Mouse (Mus musculus): ENCODE results near the gene 1700010I14Rik.

1700010I14Rik gene

GRCm38 (mm10) chr17:8988119-8988807 lies at the start of gene 1700010I14Rik:
TSS of gene 1700010I14Rik (plus strand) at chr17:8988333.
- DNase-seq (ENCODE audit: low read depth, low spot score) = peak; percentile 86

GRCm38 (mm10) chr17:8951588-8951987 lies 36.5 kb upstream of the 1700010I14Rik start:
- DNase-seq (ENCODE audit: low read depth, low spot score) = no peak

- DNase-seq (ENCODE audit: low read depth, low spot score) = no peak
Observed at GRCm38 (mm10) chr17:8952951-8953350, 35.2 kb upstream of the 1700010I14Rik start.

GRCm38 (mm10) chr17:8958125-8958524 lies 30.0 kb upstream of the 1700010I14Rik start:
- no peak for DNase-seq (ENCODE audit: low read depth, low spot score)

GRCm38 (mm10) chr17:8960386-8960785 lies 27.7 kb upstream of the 1700010I14Rik start:
- no peak for DNase-seq (ENCODE audit: low read depth, low spot score)

- no peak for DNase-seq (ENCODE audit: low read depth, low spot score)
Observed at GRCm38 (mm10) chr17:8961097-8961496, 27.0 kb upstream of the 1700010I14Rik start.

GRCm38 (mm10) chr17:8961644-8962043 lies 26.5 kb upstream of the 1700010I14Rik start:
- DNase-seq (ENCODE audit: low read depth, low spot score) = peak; percentile 9

- no peak for DNase-seq (ENCODE audit: low read depth, low spot score)
Observed at GRCm38 (mm10) chr17:8965177-8965576, 23.0 kb upstream of the 1700010I14Rik start.

GRCm38 (mm10) chr17:8972152-8972854 lies 15.8 kb upstream of the 1700010I14Rik start:
- DNase-seq (ENCODE audit: low read depth, low spot score) = no peak

GRCm38 (mm10) chr17:8973331-8973730 lies 14.8 kb upstream of the 1700010I14Rik start:
- no peak for DNase-seq (ENCODE audit: low read depth, low spot score)

- no peak for DNase-seq (ENCODE audit: low read depth, low spot score)
Observed at GRCm38 (mm10) chr17:8974423-8974822, 13.7 kb upstream of the 1700010I14Rik start.

GRCm38 (mm10) chr17:8974823-8975397 lies 13.2 kb upstream of the 1700010I14Rik start:
- no peak for DNase-seq (ENCODE audit: low read depth, low spot score)

GRCm38 (mm10) chr17:8976745-8977144 lies 11.4 kb upstream of the 1700010I14Rik start:
- DNase-seq (ENCODE audit: low read depth, low spot score) = no peak

- no peak for DNase-seq (ENCODE audit: low read depth, low spot score)
Observed at GRCm38 (mm10) chr17:8977271-8977670, 10.9 kb upstream of the 1700010I14Rik start.

- no peak for DNase-seq (ENCODE audit: low read depth, low spot score)
Observed at GRCm38 (mm10) chr17:8983576-8983975, 4.6 kb upstream of the 1700010I14Rik start.

GRCm38 (mm10) chr17:8985714-8986113 lies 2.4 kb upstream of the 1700010I14Rik start:
- peak; percentile 61 for DNase-seq (ENCODE audit: low read depth, low spot score)

- DNase-seq (ENCODE audit: low read depth, low spot score) = no peak
Observed at GRCm38 (mm10) chr17:8986551-8986950, 1.6 kb upstream of the 1700010I14Rik start.

GRCm38 (mm10) chr17:8987369-8987768 lies 764 bp upstream of the 1700010I14Rik start:
- DNase-seq (ENCODE audit: low read depth, low spot score) = no peak

- DNase-seq (ENCODE audit: low read depth, low spot score) = peak; percentile 65
Observed at GRCm38 (mm10) chr17:8991160-8991559, 3.0 kb downstream of the 1700010I14Rik start.

GRCm38 (mm10) chr17:8995344-8995743 lies 7.2 kb downstream of the 1700010I14Rik start:
- DNase-seq (ENCODE audit: low read depth, low spot score) = no peak

- DNase-seq (ENCODE audit: low read depth, low spot score) = no peak
Observed at GRCm38 (mm10) chr17:9002438-9002837, 14.3 kb downstream of the 1700010I14Rik start.

- no peak for DNase-seq (ENCODE audit: low read depth, low spot score)
Observed at GRCm38 (mm10) chr17:9004516-9004915, 16.4 kb downstream of the 1700010I14Rik start.

All from ES-CJ7 (cell line).